Mouse (Mus musculus): Measurements from ENCODE around the gene Dhx8.

Gene Dhx8

GRCm38 (mm10) chr11:101805113-101805704 is 72.5 kb downstream of the Dhx8 start:
- DNase-seq (ENCODE audit: low read depth) = no peak

GRCm38 (mm10) chr11:101806741-101807140 is 74.0 kb downstream of the Dhx8 start:
- no peak for DNase-seq (ENCODE audit: low read depth)

- DNase-seq (ENCODE audit: low read depth) = peak; percentile 24
Measured at GRCm38 (mm10) chr11:101807266-101807665, 74.5 kb downstream of the Dhx8 start.

- DNase-seq (ENCODE audit: low read depth) = no peak
Measured at GRCm38 (mm10) chr11:101809060-101809828, 76.5 kb downstream of the Dhx8 start.

GRCm38 (mm10) chr11:101813259-101813658 is 80.5 kb downstream of the Dhx8 start:
- peak; percentile 69 for DNase-seq (ENCODE audit: low read depth)

GRCm38 (mm10) chr11:101814375-101815102 is 81.8 kb downstream of the Dhx8 start:
- peak; percentile 65 for DNase-seq (ENCODE audit: low read depth)

GRCm38 (mm10) chr11:101815103-101816085 is 82.7 kb downstream of the Dhx8 start:
- no peak for DNase-seq (ENCODE audit: low read depth)

All from 416B (cell line).